Mouse (Mus musculus) hematopoietic stem cell, adult 5-6 weeks (primary cell): ENCODE results near the gene Sox6. TPM values are rescaled to one million over a fixed set of nuclear protein-coding genes. Genes with fewer than 3 reads are reported as not detected.

ENCODE experiments used
- ATAC-seq, 2 experiments: fragments of 125-278 bp in 1 of 2; replicated peaks in 1 of 2; 2 replicates each; pipeline ENCODE4 v1.8.0; 2016 to 2017; ENCODE audit warnings: inconsistent platforms in 2 of 2, mild to moderate bottlenecking in 2 of 2, moderate number of reproducible peaks in 2 of 2, low read depth in 1 of 2, moderate TSS enrichment in 1 of 2; ENCODE audit not compliant: low FRiP score in 2 of 2, poor library complexity in 2 of 2, severe bottlenecking in 2 of 2, insufficient read depth in 1 of 2, low TSS enrichment in 1 of 2
- total RNA-seq: library from RNA; stranded (forward); fragments of 172-1452, 232-1000 nt; gene quantifications from 2 replicates; pipeline ENCODE4 v1.2.3, GENCODE M21; 2017

Gene Sox6
- total RNA-seq, 1 experiment from 2014 or later, result 10.1 TPM

- ATAC-seq, result no peak
Measured at GRCm38 (mm10) chr7:115531875-115532274, 506.7 kb downstream of the Sox6 start.

GRCm38 (mm10) chr7:115531217-115531616, 507.4 kb downstream of the Sox6 start:
- peak; percentile 42 to 46; a peak in 3 of 4 replicates for ATAC-seq

- ATAC-seq, result no peak
Measured at GRCm38 (mm10) chr7:115517701-115518100, 520.9 kb downstream of the Sox6 start.

GRCm38 (mm10) chr7:115513681-115514080, 524.9 kb downstream of the Sox6 start:
- ATAC-seq, result no peak

- no peak for ATAC-seq
Measured at GRCm38 (mm10) chr7:115511777-115512176, 526.8 kb downstream of the Sox6 start.

- ATAC-seq, result no peak
Measured at GRCm38 (mm10) chr7:115511091-115511490, 527.5 kb downstream of the Sox6 start.

- ATAC-seq, result no peak
Measured at GRCm38 (mm10) chr7:115510045-115510444, 528.6 kb downstream of the Sox6 start.

- no peak for ATAC-seq
Measured at GRCm38 (mm10) chr7:115506385-115506784, 532.2 kb downstream of the Sox6 start.

- ATAC-seq, result no peak
Measured at GRCm38 (mm10) chr7:115501497-115501896, 537.1 kb downstream of the Sox6 start.

GRCm38 (mm10) chr7:115500825-115501224, 537.8 kb downstream of the Sox6 start:
- no peak for ATAC-seq

- no peak for ATAC-seq
Measured at GRCm38 (mm10) chr7:115500170-115500569, 538.4 kb downstream of the Sox6 start.

GRCm38 (mm10) chr7:115491721-115492120, 546.9 kb downstream of the Sox6 start:
- ATAC-seq, result no peak

GRCm38 (mm10) chr7:115489608-115490007, 549.0 kb downstream of the Sox6 start:
- no peak for ATAC-seq

GRCm38 (mm10) chr7:115486431-115486830, 552.2 kb downstream of the Sox6 start:
- no peak for ATAC-seq

GRCm38 (mm10) chr7:115485664-115486409, 552.8 kb downstream of the Sox6 start:
- no peak for ATAC-seq

- ATAC-seq, result no peak
Measured at GRCm38 (mm10) chr7:115477763-115478162, 560.8 kb downstream of the Sox6 start.

- ATAC-seq, result no peak
Measured at GRCm38 (mm10) chr7:115476881-115477665, 561.5 kb downstream of the Sox6 start.

GRCm38 (mm10) chr7:115475176-115475575, 563.4 kb downstream of the Sox6 start:
- no peak for ATAC-seq
